Mouse (Mus musculus) liver, embryonic 13.5 days (tissue): ENCODE results near the gene Tmem88b. TPM values are rescaled to one million over a fixed set of nuclear protein-coding genes. Genes with fewer than 3 reads are reported as not detected.

ENCODE experiments used
- ATAC-seq: fragments of 200-750 bp; cut with Nextera tagmentation; 2 replicates; pipeline ENCODE4 v1.8.0; 2017; ENCODE audit warnings: low read depth, mild to moderate bottlenecking, moderate number of reproducible peaks, moderate library complexity
- DNase-seq: peaks from one replicate; pipeline ENCODE4 v3.0.0; 2022
- H3K27ac ChIP-seq: fragments of 300-500 bp; sonication (generic); 2 replicates; pipeline ENCODE4 v1.5.1; 2015; ENCODE audit warnings: moderate library complexity, mild to moderate bottlenecking, inconsistent platforms
- H3K27me3 ChIP-seq: fragments of 300-500 bp; sonication (generic); 2 replicates; pipeline ENCODE4 v1.6.1; 2015; ENCODE audit warnings: mild to moderate bottlenecking, inconsistent platforms
- H3K36me3 ChIP-seq: fragments of 300-500 bp; sonication (generic); 2 replicates; pipeline ENCODE4 v1.6.1; 2015; ENCODE audit warnings: mild to moderate bottlenecking, inconsistent platforms
- H3K4me1 ChIP-seq: fragments of 300-500 bp; sonication (generic); replicated peaks from 2 replicates; pipeline ENCODE4 v1.6.1; 2015; ENCODE audit warnings: inconsistent platforms
- H3K4me2 ChIP-seq: fragments of 300-500 bp; sonication (generic); 2 replicates; pipeline ENCODE4 v1.6.1; 2015; ENCODE audit warnings: inconsistent platforms, mild to moderate bottlenecking, moderate library complexity
- H3K4me3 ChIP-seq: fragments of 300-500 bp; sonication (generic); replicated peaks from 2 replicates; pipeline ENCODE4 v1.5.1; 2015; ENCODE audit warnings: mild to moderate bottlenecking, inconsistent platforms
- H3K9ac ChIP-seq: fragments of 300-500 bp; sonication (generic); 2 replicates; pipeline ENCODE4 v1.6.1; 2015; ENCODE audit warnings: mild to moderate bottlenecking, inconsistent platforms
- H3K9me3 ChIP-seq: fragments of 300-500 bp; sonication (generic); replicated peaks from 2 replicates; pipeline ENCODE4 v1.6.1; 2016; ENCODE audit warnings: inconsistent platforms
- WGBS: fragments of 180-500 bp; shearing (Covaris S2); methylation state at CpG from one replicate; pipeline ENCODE4 v1.1.7; 2015; ENCODE audit not compliant: insufficient replicate concordance; 5-methylcytosine and 5-hydroxymethylcytosine counted together
- microRNA-seq: library from miRNA; unstranded; fragments of <30 nt; microRNA quantifications from one replicate; pipeline ENCODE4, GENCODE M21; 2016
- polyA plus RNA-seq: library from polyadenylated mRNA; unstranded; fragments of >200 nt; fragmentation: Nextera tagmentation; extraction: Ambion mirVana; gene quantifications from 2 replicates; pipeline ENCODE4 v1.2.1, GENCODE M21; 2015

Gene Tmem88b
- polyA plus RNA-seq, 1 experiment from 2014 or later, result 0.14 TPM

GRCm38 (mm10) chr4:155738262-155738661 lies 47.4 kb downstream of the Tmem88b start:
- Histone ChIP-seq H3K36me3 (peaks cover 41% of the 10 kb centered on the region), H3K9ac (no peak overlapping the region)
- 49% methylated on average over 8 of the region's 8 CpGs for WGBS

GRCm38 (mm10) chr4:155736421-155736820 lies 49.3 kb downstream of the Tmem88b start:
- WGBS, result 82% methylated on average over 5 of the region's 5 CpGs
- no peak overlapping the region for H3K9ac ChIP-seq
- H3K4me3 ChIP-seq, result no peak overlapping the region

More at GRCm38 (mm10) chr4:155738262-155738661, 47.4 kb downstream of the Tmem88b start:
- Histone ChIP-seq H3K4me3 (no peak overlapping the region), H3K4me1 (peaks cover 28% of the 10 kb centered on the region), H3K27me3 (no peaks in the 10 kb centered on the region), H3K4me2 (no peak overlapping the region), H3K27ac (peak overlapping the region; percentile 25; the same call in 1 of the 2 replicates), H3K9me3 (no peaks in the 10 kb centered on the region)
- ATAC-seq (no peak), DNase-seq (no peak)

GRCm38 (mm10) chr4:155735788-155736187 lies 49.9 kb downstream of the Tmem88b start:
- 70% methylated on average over 5 of the region's 5 CpGs for WGBS
- peak overlapping the region; percentile 79 for H3K9ac ChIP-seq

More at GRCm38 (mm10) chr4:155736421-155736820, 49.3 kb downstream of the Tmem88b start:
- Histone ChIP-seq H3K36me3 (peaks cover 40% of the 10 kb centered on the region), H3K4me1 (peaks cover 34% of the 10 kb centered on the region), H3K4me2 (no peak overlapping the region), H3K27ac (0 out of 2 replicates have a peak overlapping the region, but pooled peaks have one; percentile 7), H3K27me3 (no peaks in the 10 kb centered on the region), H3K9me3 (no peaks in the 10 kb centered on the region)
- ATAC-seq (no peak), DNase-seq (no peak)

GRCm38 (mm10) chr4:155734951-155735702 lies 50.5 kb downstream of the Tmem88b start:
- peak; percentile 68 for ATAC-seq
- Histone ChIP-seq H3K4me2 (peak overlapping the region; percentile 95), H3K4me3 (peak overlapping the region; percentile 78), H3K9ac (peak overlapping the region; percentile 79), H3K27me3 (no peaks in the 10 kb centered on the region), H3K27ac (no peak overlapping the region; the same call in 1 of the 2 replicates), H3K4me1 (peaks cover 34% of the 10 kb centered on the region), H3K36me3 (peaks cover 29% of the 10 kb centered on the region), H3K9me3 (no peaks in the 10 kb centered on the region)
- 1% methylated on average over 62 of the region's 79 CpGs for WGBS
- DNase-seq, result no peak

More at GRCm38 (mm10) chr4:155735788-155736187, 49.9 kb downstream of the Tmem88b start:
- Histone ChIP-seq H3K27me3 (no peaks in the 10 kb centered on the region), H3K9me3 (no peaks in the 10 kb centered on the region), H3K4me2 (peak overlapping the region; percentile 95), H3K36me3 (peaks cover 36% of the 10 kb centered on the region), H3K4me3 (peak overlapping the region; percentile 78), H3K27ac (no peak overlapping the region), H3K4me1 (peaks cover 34% of the 10 kb centered on the region)
- no peak for DNase-seq
- ATAC-seq, result no peak

GRCm38 (mm10) chr4:155734350-155734941 lies 51.2 kb downstream of the Tmem88b start, which contains the start of gene Tmem240:
Tmem240 (plus strand) TSS chr4:155734800.
- Histone ChIP-seq H3K4me2 (peak within 1 kb of the TSS; percentile 95), H3K4me3 (peak within 1 kb of the TSS; percentile 78), H3K36me3 (peaks cover 23% of the 10 kb centered on the region), H3K9ac (peak within 1 kb of the TSS; percentile 79), H3K4me1 (peaks cover 34% of the 10 kb centered on the region), H3K9me3 (no peaks in the 10 kb centered on the region), H3K27me3 (no peaks in the 10 kb centered on the region), H3K27ac (peak within 1 kb of the TSS; percentile 53)
- ATAC-seq, result peak; percentile 88
- WGBS, result 1% methylated on average over 33 of the region's 35 CpGs
- peak; percentile 77 for DNase-seq

- DNase-seq (no peak), ATAC-seq (no peak)
- Histone ChIP-seq H3K9ac (no peak overlapping the region), H3K36me3 (peaks cover 21% of the 10 kb centered on the region), H3K27me3 (no peaks in the 10 kb centered on the region), H3K4me1 (peaks cover 33% of the 10 kb centered on the region), H3K4me3 (no peak overlapping the region), H3K9me3 (no peaks in the 10 kb centered on the region), H3K27ac (peak overlapping the region; percentile 53; the same call in 1 of the 2 replicates), H3K4me2 (peak overlapping the region; percentile 95; the same call in 1 of the 2 replicates)
- 85% methylated on average over 10 of the region's 10 CpGs for WGBS
These were observed 52.4 kb downstream of the Tmem88b start for GRCm38 (mm10) chr4:155733267-155733666.

Small RNA genes lying within 50 kb of the gene (microRNA-seq; reads per million reads assigned to microRNA genes)
- gene Gm27743, result not detected

Other genes with a start within 250 kb of the Tmem88b start
- gene Nadk, start 223.5 kb downstream of the Tmem88b start, polyA plus RNA-seq, result 60.4 and 68.0 TPM in 2 replicates
- 4.4 and 5.9 TPM in 2 replicates for gene Slc35e2, start 184.5 kb downstream of the Tmem88b start, polyA plus RNA-seq
- 30.6 and 36.2 TPM in 2 replicates for gene Cdk11b, start 161.0 kb downstream of the Tmem88b start, polyA plus RNA-seq
- not detected in 2 replicates for gene Gm10563, start 140.5 kb downstream of the Tmem88b start, polyA plus RNA-seq
- 4.9 and 6.0 TPM in 2 replicates for gene Mmp23, start 132.5 kb downstream of the Tmem88b start, polyA plus RNA-seq
- gene Mib2, start 116.7 kb downstream of the Tmem88b start, polyA plus RNA-seq, result 3.2 and 3.7 TPM in 2 replicates
- gene Fndc10, start 91.5 kb downstream of the Tmem88b start, polyA plus RNA-seq, result 0.39 and 0.49 TPM in 2 replicates
- 77.7 TPM in 2 replicates for gene Ssu72, start 81.1 kb downstream of the Tmem88b start, polyA plus RNA-seq
- gene Tmem240, start 51.1 kb downstream of the Tmem88b start, polyA plus RNA-seq, result 0.07 and 0.18 TPM in 2 replicates
- gene Atad3a, start 24.8 kb downstream of the Tmem88b start, polyA plus RNA-seq, result 73.2 and 75.6 TPM in 2 replicates
- 0.43 and 0.45 TPM in 2 replicates for gene Vwa1, start 11.2 kb downstream of the Tmem88b start, polyA plus RNA-seq
- gene Ankrd65, start 4.6 kb upstream of the Tmem88b start, polyA plus RNA-seq, result not detected in 2 replicates
- 225 and 227 TPM in 2 replicates for gene Mrpl20, start 17.0 kb upstream of the Tmem88b start, polyA plus RNA-seq
- 62.9 and 68.8 TPM in 2 replicates for gene Ccnl2, start 26.6 kb upstream of the Tmem88b start, polyA plus RNA-seq
- 147 and 148 TPM in 2 replicates for gene Aurkaip1, start 45.4 kb upstream of the Tmem88b start, polyA plus RNA-seq
- 5.6 and 6.8 TPM in 2 replicates for gene Mxra8, start 53.8 kb upstream of the Tmem88b start, polyA plus RNA-seq
- 1.8 and 2.4 TPM in 2 replicates for gene Dvl1, start 61.5 kb upstream of the Tmem88b start, polyA plus RNA-seq
- gene Tas1r3, start 77.5 kb upstream of the Tmem88b start, polyA plus RNA-seq, result 0.05 and 0.09 TPM in 2 replicates
- 8.4 and 10.2 TPM in 2 replicates for gene Cptp, start 83.6 kb upstream of the Tmem88b start, polyA plus RNA-seq
- gene Ints11, start 83.7 kb upstream of the Tmem88b start, polyA plus RNA-seq, result 40.0 and 41.9 TPM in 2 replicates
- gene Pusl1, start 105.9 kb upstream of the Tmem88b start, polyA plus RNA-seq, result 25.4 and 25.7 TPM in 2 replicates
- 7.6 and 7.8 TPM in 2 replicates for gene Acap3, start 105.9 kb upstream of the Tmem88b start, polyA plus RNA-seq
- gene Ube2j2, start 158.0 kb upstream of the Tmem88b start, polyA plus RNA-seq, result 68.1 and 70.3 TPM in 2 replicates
- 55.3 and 58.7 TPM in 2 replicates for gene C1qtnf12, start 176.4 kb upstream of the Tmem88b start, polyA plus RNA-seq
- 5.5 and 6.2 TPM in 2 replicates for gene B3galt6, start 206.8 kb upstream of the Tmem88b start, polyA plus RNA-seq
- gene Sdf4, start 207.0 kb upstream of the Tmem88b start, polyA plus RNA-seq, result 88.2 and 91.6 TPM in 2 replicates
- gene Tnfrsf4, start 228.0 kb upstream of the Tmem88b start, polyA plus RNA-seq, result 0.09 and 0.20 TPM in 2 replicates
- 0.60 and 0.65 TPM in 2 replicates for gene Tnfrsf18, start 240.3 kb upstream of the Tmem88b start, polyA plus RNA-seq